Mouse (Mus musculus) ES-E14 (cell line): Measurements from ENCODE around the gene Vamp1.

Source experiments
- CHD2 ChIP-seq: IDR thresholded peaks from 2 replicates; pipeline ENCODE4 v1.6.1; 2014; ENCODE audit warnings: mild to moderate bottlenecking, low read depth, low read length, inconsistent platforms
- HCFC1 ChIP-seq: IDR thresholded peaks from 2 replicates; pipeline ENCODE4 v1.6.1; 2012; ENCODE audit warnings: low read length, inconsistent platforms, borderline replicate concordance; ENCODE audit not compliant: insufficient read depth
- ZNF384 ChIP-seq: IDR thresholded peaks from 2 replicates; pipeline ENCODE4 v1.6.1; 2012; ENCODE audit warnings: low read depth, low read length, inconsistent platforms

DNA sequence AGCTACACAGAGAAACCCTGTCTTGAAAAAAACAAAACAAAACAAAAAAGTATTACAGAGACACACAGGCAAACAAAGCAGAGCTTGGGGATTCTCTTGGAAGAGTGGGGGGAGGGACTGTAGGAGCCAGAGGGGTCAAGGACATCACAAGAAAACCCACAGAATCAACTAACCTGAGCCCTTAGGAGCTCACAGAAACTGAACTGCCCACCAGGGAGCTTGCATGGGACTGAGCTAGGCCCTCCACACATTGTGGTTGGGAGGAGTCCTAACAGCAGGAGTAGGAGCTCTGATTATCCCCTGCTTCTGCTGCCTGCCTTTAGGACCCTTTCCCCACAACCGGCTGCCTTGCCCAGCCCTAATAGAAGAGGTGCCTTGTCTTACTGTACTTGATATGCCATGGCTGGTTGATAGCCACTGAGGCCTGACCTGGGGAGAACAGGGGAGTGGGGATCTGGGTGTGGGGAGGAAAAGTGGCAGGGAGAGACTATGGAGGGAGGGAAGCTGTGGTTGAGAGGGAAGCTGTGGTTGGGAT, 19.7 kb upstream of the Vamp1 start:
- TF ChIP-seq ZNF384 = no peak
- TF ChIP-seq CHD2 = no peak
- TF ChIP-seq HCFC1 = no peak
